Mouse (Mus musculus) bone marrow, adult 2 months (tissue): ENCODE results near the gene Stard9.

ENCODE experiments used
- CTCF ChIP-seq: fragments of 200-500 bp; IDR thresholded peaks from 2 replicates; pipeline ENCODE4 v1.5.1; 2011; ENCODE audit warnings: low read length, control low read depth; ENCODE audit not compliant: control insufficient read depth, insufficient read depth
- POLR2A ChIP-seq: fragments of 200-500 bp; IDR thresholded peaks from 2 replicates; pipeline ENCODE4 v1.6.1; 2011; ENCODE audit warnings: low read depth, mild to moderate bottlenecking, control low read depth, low read length, borderline replicate concordance; ENCODE audit not compliant: control insufficient read depth

DNA sequence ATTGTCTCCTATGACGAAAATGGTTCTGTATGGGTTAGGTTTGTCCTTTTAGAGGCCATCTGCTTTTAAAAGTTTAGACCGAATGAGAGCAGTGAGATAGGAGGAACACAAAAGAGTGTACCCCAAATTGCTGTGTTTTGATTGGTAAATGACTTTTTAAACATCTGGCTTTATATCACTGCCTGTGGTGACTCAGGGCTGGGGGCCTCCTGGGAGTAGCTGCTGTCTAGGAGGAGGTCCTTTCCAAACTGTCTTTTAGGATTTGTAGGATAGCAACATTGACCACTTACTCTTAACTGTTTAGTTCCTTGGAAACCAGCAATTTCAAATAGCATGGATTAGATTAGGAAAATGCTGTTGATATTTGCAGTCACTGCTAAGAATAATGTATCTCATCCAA, 1.3 kb downstream of the Stard9 start:
- TF ChIP-seq POLR2A (no peak), CTCF (no peak)
